Mouse (Mus musculus): Measurements from ENCODE around the gene Cntnap1. TPM values are rescaled to one million over a fixed set of nuclear protein-coding genes. Genes with fewer than 3 reads are reported as not detected.
"Not testable (repeated sequence)": the region's sequence is repeated elsewhere in the genome, so short reads cannot be mapped to it uniquely, and the experiment has no call there.

The Cntnap1 gene
- 151 and 169 TPM in 2 replicates for polyA plus RNA-seq (2012; rRNA removed)

GRCm38 (mm10) chr11:101170354-101170810 is at the start of gene Cntnap1:
TSS of gene Cntnap1 (plus strand) at chr11:101170523.
- TF ChIP-seq POLR2A (IDR thresholded peaks at IDR 0.05; ENCODE audit: borderline replicate concordance, insufficient read depth, low read length), result no peak; the same call in 1 of the 2 replicates
- under 1% methylated on average over 35 of the region's 35 CpGs for WGBS
- no peaks in the 10 kb centered on the region for H3K27me3 ChIP-seq (ENCODE audit: control insufficient read depth, insufficient read depth, low read length)
- peak; percentile 78 to 79 for DNase-seq
- peak within 1 kb of the TSS; percentile 93 for H3K27ac ChIP-seq (ENCODE audit: insufficient read depth, low read length)
- H3K4me3 ChIP-seq (replicated peaks; ENCODE audit: insufficient read depth, low read depth, low read length), result peak within 1 kb of the TSS; percentile 91
- H3K4me1 ChIP-seq (ENCODE audit: control insufficient read depth, insufficient read depth, low read length), result peaks cover 29% of the 10 kb centered on the region

GRCm38 (mm10) chr11:101120545-101121188 is 49.7 kb upstream of the Cntnap1 start:
- H3K4me3 ChIP-seq (replicated peaks; ENCODE audit: insufficient read depth, low read depth, low read length), result peak overlapping the region; percentile 85
- WGBS, result 7% methylated on average over 19 of the region's 19 CpGs
- H3K4me1 ChIP-seq (ENCODE audit: control insufficient read depth, insufficient read depth, low read length), result peaks cover 11% of the 10 kb centered on the region; the same call in 1 of the 2 replicates
- DNase-seq, result no peak
- TF ChIP-seq CTCF (IDR thresholded peaks at IDR 0.05; ENCODE audit: borderline replicate concordance, insufficient read depth, low read depth, low read length) (no peak), POLR2A (IDR thresholded peaks at IDR 0.05; ENCODE audit: borderline replicate concordance, insufficient read depth, low read length) (no peak)
- no peaks in the 10 kb centered on the region for H3K27me3 ChIP-seq (ENCODE audit: control insufficient read depth, insufficient read depth, low read length)
- H3K27ac ChIP-seq (ENCODE audit: insufficient read depth, low read length), result peak overlapping the region; percentile 84

- 94% methylated on average over 8 of the region's 8 CpGs for WGBS
- not testable (repeated sequence) for DNase-seq; H3K27ac ChIP-seq (ENCODE audit: insufficient read depth, low read length); H3K27me3 ChIP-seq (ENCODE audit: control insufficient read depth, insufficient read depth, low read length); H3K4me3 ChIP-seq (replicated peaks; ENCODE audit: insufficient read depth, low read depth, low read length)
- peaks cover 11% of the 10 kb centered on the region; the same call in 1 of the 2 replicates for H3K4me1 ChIP-seq (ENCODE audit: control insufficient read depth, insufficient read depth, low read length)
These were observed 45.8 kb upstream of the Cntnap1 start for GRCm38 (mm10) chr11:101124494-101124893.

GRCm38 (mm10) chr11:101125008-101125407 is 45.3 kb upstream of the Cntnap1 start:
- not testable (repeated sequence) for DNase-seq; H3K27ac ChIP-seq (ENCODE audit: insufficient read depth, low read length); H3K27me3 ChIP-seq (ENCODE audit: control insufficient read depth, insufficient read depth, low read length); H3K4me3 ChIP-seq (replicated peaks; ENCODE audit: insufficient read depth, low read depth, low read length)
- peaks cover 14% of the 10 kb centered on the region for H3K4me1 ChIP-seq (ENCODE audit: control insufficient read depth, insufficient read depth, low read length)
- WGBS, result 72% methylated on average over 9 of the region's 9 CpGs

- H3K27ac ChIP-seq (ENCODE audit: insufficient read depth, low read length), result no peak overlapping the region
- TF ChIP-seq CTCF (IDR thresholded peaks at IDR 0.05; ENCODE audit: borderline replicate concordance, insufficient read depth, low read depth, low read length) (peak; percentile 11; the same call in 1 of the 2 replicates), POLR2A (IDR thresholded peaks at IDR 0.05; ENCODE audit: borderline replicate concordance, insufficient read depth, low read length) (no peak)
- peaks cover 24% of the 10 kb centered on the region for H3K4me1 ChIP-seq (ENCODE audit: control insufficient read depth, insufficient read depth, low read length)
- DNase-seq, result no peak
- WGBS, result 100% methylated on average over 1 of the region's 1 CpGs
- H3K4me3 ChIP-seq (replicated peaks; ENCODE audit: insufficient read depth, low read depth, low read length), result no peak overlapping the region
- no peaks in the 10 kb centered on the region for H3K27me3 ChIP-seq (ENCODE audit: control insufficient read depth, insufficient read depth, low read length)
These were observed 43.2 kb upstream of the Cntnap1 start for GRCm38 (mm10) chr11:101127075-101127474.

- Histone ChIP-seq H3K4me1 (ENCODE audit: control insufficient read depth, insufficient read depth, low read length) (peaks cover 24% of the 10 kb centered on the region), H3K4me3 (replicated peaks; ENCODE audit: insufficient read depth, low read depth, low read length) (no peak overlapping the region), H3K27me3 (ENCODE audit: control insufficient read depth, insufficient read depth, low read length) (no peaks in the 10 kb centered on the region), H3K27ac (ENCODE audit: insufficient read depth, low read length) (peak overlapping the region; percentile 76; the same call in 1 of the 2 replicates)
- peak; percentile 83 to 93 for DNase-seq
- 27% methylated on average over 11 of the region's 11 CpGs for WGBS
- TF ChIP-seq CTCF (IDR thresholded peaks at IDR 0.05; ENCODE audit: borderline replicate concordance, insufficient read depth, low read depth, low read length), result no peak
- TF ChIP-seq POLR2A (IDR thresholded peaks at IDR 0.05; ENCODE audit: borderline replicate concordance, insufficient read depth, low read length), result no peak
These were observed 41.2 kb upstream of the Cntnap1 start for GRCm38 (mm10) chr11:101128996-101129577.

GRCm38 (mm10) chr11:101130056-101130756 is 40.1 kb upstream of the Cntnap1 start:
- TF ChIP-seq POLR2A (IDR thresholded peaks at IDR 0.05; ENCODE audit: borderline replicate concordance, insufficient read depth, low read length) (no peak), CTCF (IDR thresholded peaks at IDR 0.05; ENCODE audit: borderline replicate concordance, insufficient read depth, low read depth, low read length) (no peak)
- H3K4me3 ChIP-seq (replicated peaks; ENCODE audit: insufficient read depth, low read depth, low read length), result no peak overlapping the region
- no peaks in the 10 kb centered on the region for H3K27me3 ChIP-seq (ENCODE audit: control insufficient read depth, insufficient read depth, low read length)
- peaks cover 27% of the 10 kb centered on the region for H3K4me1 ChIP-seq (ENCODE audit: control insufficient read depth, insufficient read depth, low read length)
- 28% methylated on average over 18 of the region's 18 CpGs for WGBS
- DNase-seq, result peak; percentile 44 to 45
- H3K27ac ChIP-seq (ENCODE audit: insufficient read depth, low read length), result peak overlapping the region; percentile 15; the same call in 1 of the 2 replicates

- Histone ChIP-seq H3K4me1 (ENCODE audit: control insufficient read depth, insufficient read depth, low read length) (peaks cover 22% of the 10 kb centered on the region), H3K4me3 (replicated peaks; ENCODE audit: insufficient read depth, low read depth, low read length) (no peak overlapping the region), H3K27me3 (ENCODE audit: control insufficient read depth, insufficient read depth, low read length) (no peaks in the 10 kb centered on the region), H3K27ac (ENCODE audit: insufficient read depth, low read length) (peak overlapping the region; percentile 58; the same call in 1 of the 2 replicates)
- DNase-seq, result peak; percentile 62 to 85
- WGBS, result 24% methylated on average over 2 of the region's 2 CpGs
- TF ChIP-seq POLR2A (IDR thresholded peaks at IDR 0.05; ENCODE audit: borderline replicate concordance, insufficient read depth, low read length) (no peak), CTCF (IDR thresholded peaks at IDR 0.05; ENCODE audit: borderline replicate concordance, insufficient read depth, low read depth, low read length) (no peak)
These were observed 39.1 kb upstream of the Cntnap1 start for GRCm38 (mm10) chr11:101131187-101131586.

All from cerebellum, adult 2 months (tissue).